ENCODE assay signal across 9 mouse cellular contexts in genomic region chr6:100013949-100014348, GRCm38 (mm10).
A peak's percentile ranks its signal among the peaks of the same experiment; 100 is the strongest.
DNase-seq lines count a peak whose midpoint lies in the region; ATAC-seq and TF ChIP-seq lines count a peak whose summit lies in the region.
"Had no signal": no experiment of that assay in that cellular context is flagged by ENCODE, and none has a peak within 500 bp of the region (broad histone marks: within the 10 kb centered on the region; RNA-seq: fewer than 3 reads in every experiment).

No protein-coding gene starts in this region.

- no peaks in the 10 kb centered on the region for H3K9me3 ChIP-seq in neural tube, embryonic 11.5 days (ENCODE audit: control insufficient read depth, low read length)
- H3K9me3 ChIP-seq in embryonic facial prominence, embryonic 13.5 days, result no peaks in the 10 kb centered on the region
- no peaks in the 10 kb centered on the region for H3K9me3 ChIP-seq in kidney, postnatal 0 days (replicated peaks; ENCODE audit: low read length)
- H3K9me3 ChIP-seq: midbrain, embryonic 12.5 days had no signal

- H3K36me3 ChIP-seq in neural tube, embryonic 11.5 days (ENCODE audit: control insufficient read depth, insufficient read depth, low read length), result no peaks in the 10 kb centered on the region
- no peaks in the 10 kb centered on the region for H3K36me3 ChIP-seq in embryonic facial prominence, embryonic 13.5 days
- no peaks in the 10 kb centered on the region for H3K36me3 ChIP-seq in kidney, postnatal 0 days (ENCODE audit: insufficient read depth, low read length)
- H3K36me3 ChIP-seq: midbrain, embryonic 12.5 days had no signal

- DNase-seq in neural tube, embryonic 11.5 days (ENCODE audit: low spot score), result peak; percentile 37
- DNase-seq in neural tube, embryonic 10.5 days (ENCODE audit: extremely low spot score, low spot score), result no peak
- DNase-seq in kidney, postnatal 0 days (ENCODE audit: low spot score), result peak; percentile 94
- peak; percentile 29 for DNase-seq in ovary, postnatal 10 days (ENCODE audit: low spot score)
- DNase-seq in left cerebral cortex, adult 8-10 months (ENCODE audit: low spot score in 2 of 2), result no peak
- no peak for DNase-seq in gastrocnemius, postnatal 14 days
- DNase-seq in frontal cortex, postnatal 10 days (ENCODE audit: low spot score in 2 of 2), result no peak

- H3K27me3 ChIP-seq in neural tube, embryonic 11.5 days (ENCODE audit: control insufficient read depth, insufficient read depth, low read length), result peaks cover 3% of the 10 kb centered on the region; the same call in 1 of the 2 replicates
- peaks cover 8% of the 10 kb centered on the region; the same call in 1 of the 2 replicates for H3K27me3 ChIP-seq in embryonic facial prominence, embryonic 13.5 days
- 0 out of 2 replicates have a peak, but pooled peaks cover 5% of the 10 kb centered on the region for H3K27me3 ChIP-seq in kidney, postnatal 0 days (ENCODE audit: insufficient read depth, low read length)

- no peak overlapping the region for H3K4me2 ChIP-seq in neural tube, embryonic 11.5 days (ENCODE audit: low read depth)
- no peak overlapping the region for H3K4me2 ChIP-seq in embryonic facial prominence, embryonic 13.5 days
- no peak overlapping the region for H3K4me2 ChIP-seq in kidney, postnatal 0 days (ENCODE audit: low read length)
- H3K4me2 ChIP-seq: midbrain, embryonic 12.5 days had no signal

- no peak for TF ChIP-seq CTCF in kidney, postnatal 0 days (IDR thresholded peaks at IDR 0.05; ENCODE audit: low read depth)

- H3K4me3 ChIP-seq in neural tube, embryonic 11.5 days (ENCODE audit: low read depth, low read length), result no peak overlapping the region
- H3K4me3 ChIP-seq in embryonic facial prominence, embryonic 13.5 days, result no peak overlapping the region
- H3K4me3 ChIP-seq in kidney, postnatal 0 days (replicated peaks; ENCODE audit: low read depth, low read length), result no peak overlapping the region
- H3K4me3 ChIP-seq: midbrain, embryonic 12.5 days had no signal

- intact Hi-C loops in gastrocnemius, postnatal 14 days (cut with DNase I; ENCODE audit: low total_unique reads), result no loop called here

- peaks cover 12% of the 10 kb centered on the region for H3K4me1 ChIP-seq in neural tube, embryonic 11.5 days (ENCODE audit: control insufficient read depth, insufficient read depth, low read length)
- H3K4me1 ChIP-seq in embryonic facial prominence, embryonic 13.5 days, result peaks cover 38% of the 10 kb centered on the region
- H3K4me1 ChIP-seq in kidney, postnatal 0 days (replicated peaks; ENCODE audit: insufficient read depth, low read length), result peaks cover 17% of the 10 kb centered on the region

- WGBS in neural tube, embryonic 11.5 days, result 17% methylated on average over 6 of the region's 6 CpGs
- 19% methylated on average over 6 of the region's 6 CpGs for WGBS in embryonic facial prominence, embryonic 13.5 days
- 9% methylated on average over 6 of the region's 6 CpGs for WGBS in kidney, postnatal 0 days

- no peak for ATAC-seq in neural tube, embryonic 11.5 days (ENCODE audit: insufficient read depth, low FRiP score, low TSS enrichment)
- peak; percentile 71; the same call in 1 of the 2 replicates for ATAC-seq in embryonic facial prominence, embryonic 13.5 days (ENCODE audit: insufficient number of reproducible peaks, insufficient read depth, low FRiP score, low TSS enrichment, low read depth)
- peak; percentile 82 for ATAC-seq in kidney, postnatal 0 days (replicated peaks; ENCODE audit: low FRiP score, low read depth)

- no peak overlapping the region for H3K27ac ChIP-seq in neural tube, embryonic 11.5 days (ENCODE audit: low read depth, low read length)
- H3K27ac ChIP-seq in embryonic facial prominence, embryonic 13.5 days, result peak overlapping the region; percentile 13; the same call in 1 of the 2 replicates
- H3K27ac ChIP-seq in kidney, postnatal 0 days, result no peak overlapping the region
- H3K27ac ChIP-seq: midbrain, embryonic 12.5 days had no signal

- no peak overlapping the region for H3K9ac ChIP-seq in neural tube, embryonic 11.5 days (ENCODE audit: low read length)
- H3K9ac ChIP-seq in embryonic facial prominence, embryonic 13.5 days, result no peak overlapping the region
- H3K9ac ChIP-seq in kidney, postnatal 0 days (ENCODE audit: low read depth, low read length), result no peak overlapping the region
- H3K9ac ChIP-seq: midbrain, embryonic 12.5 days had no signal

Comparison
In these comparisons a context has a peak if more than half of its experiments do, and no peak if none do; other contexts are left out.
1. DNase-seq: peak in neural tube, embryonic 11.5 days (single experiment), kidney, postnatal 0 days (single experiment) and ovary, postnatal 10 days (single experiment); none in neural tube, embryonic 10.5 days (single experiment), left cerebral cortex, adult 8-10 months (0 of 2), gastrocnemius, postnatal 14 days (single experiment) and frontal cortex, postnatal 10 days (0 of 2).